Mouse (Mus musculus): ENCODE results near the gene Arfgef3. TPM values are rescaled to one million over a fixed set of nuclear protein-coding genes. Genes with fewer than 3 reads are reported as not detected.

The Arfgef3 gene
- total and polyA plus RNA-seq, 3 experiments: 0.28 to 11.0 (median 0.50) TPM

DNA sequence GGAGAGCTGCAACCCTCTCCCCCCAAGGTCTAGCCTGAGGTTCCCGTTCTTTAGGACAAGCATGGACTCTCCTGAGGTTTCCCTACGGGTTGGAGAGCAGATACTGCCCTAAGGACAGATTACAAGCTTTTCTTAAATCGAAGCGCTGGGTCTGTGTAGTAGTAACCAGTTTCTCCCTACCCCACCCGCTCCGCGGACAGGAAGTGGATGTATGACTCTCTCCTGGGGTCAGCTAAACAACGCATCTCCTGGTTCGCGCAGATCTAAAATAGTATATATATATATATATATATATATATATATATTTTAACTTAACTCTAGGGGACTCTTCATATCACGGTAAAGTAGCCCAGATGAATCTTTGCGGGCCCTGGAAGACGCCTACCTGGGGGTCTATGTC lies 198.4 kb downstream of the Arfgef3 start:
- no peak overlapping the region for H3K27ac ChIP-seq (ENCODE audit: insufficient read depth, low read depth)
- H3K36me3 ChIP-seq (replicated peaks in 1 of 2; ENCODE audit: control insufficient read depth in 1 of 2, insufficient read depth in 1 of 2, low read length in 1 of 2): no peaks in the 10 kb centered on the region
- dilution Hi-C loops (cut with MboI; ENCODE audit: extremely low pct_ligation_motif_present, extremely low pct_unique_long_range_greater_than_20kb, low sequenced_read_pairs): no loop called here
- peaks cover 0 to 4% of the 10 kb centered on the region in 2 experiments; a peak in 1 of 4 replicates for H3K4me1 ChIP-seq (ENCODE audit: control insufficient read depth in 1 of 2, insufficient read depth in 2 of 2)
- in situ Hi-C loops (cut with MboI; ENCODE audit: low pct_ligation_motif_present, low pct_unique_long_range_greater_than_20kb, low sequenced_read_pairs): no loop called here
- no peak for DNase-seq (ENCODE audit: extremely low read depth)
- no peak overlapping the region for H3K4me3 ChIP-seq (replicated peaks in 1 of 3; ENCODE audit: low read depth in 2 of 3, low read length in 2 of 3, poor library complexity in 1 of 3)
- H3K9me3 ChIP-seq (replicated peaks; ENCODE audit: low read length): no peaks in the 10 kb centered on the region
- H3K9ac ChIP-seq (ENCODE audit: insufficient read depth, low read depth): no peak overlapping the region
- TF ChIP-seq EP300 (IDR thresholded peaks at IDR 0.05; ENCODE audit: low read length) (no peak), CHD1 (IDR thresholded peaks at IDR 0.05; ENCODE audit: low read depth, low read length) (no peak), JUND (conservative IDR thresholded peaks at IDR 0.05; ENCODE audit: low read depth, low read length) (no peak), NELFE (IDR thresholded peaks at IDR 0.05; ENCODE audit: low read depth, low read length) (no peak), SIN3A (IDR thresholded peaks at IDR 0.05; ENCODE audit: low read length) (no peak)
- no peak overlapping the region for H3K4me2 ChIP-seq (ENCODE audit: insufficient read depth, low read depth, poor library complexity, severe bottlenecking)
- no peaks in the 10 kb centered on the region for H3K27me3 ChIP-seq (replicated peaks)
- H3K79me2 ChIP-seq (replicated peaks; ENCODE audit: control insufficient read depth, extremely low read depth, insufficient read depth, poor library complexity, severe bottlenecking): no peaks in the 10 kb centered on the region

DNA sequence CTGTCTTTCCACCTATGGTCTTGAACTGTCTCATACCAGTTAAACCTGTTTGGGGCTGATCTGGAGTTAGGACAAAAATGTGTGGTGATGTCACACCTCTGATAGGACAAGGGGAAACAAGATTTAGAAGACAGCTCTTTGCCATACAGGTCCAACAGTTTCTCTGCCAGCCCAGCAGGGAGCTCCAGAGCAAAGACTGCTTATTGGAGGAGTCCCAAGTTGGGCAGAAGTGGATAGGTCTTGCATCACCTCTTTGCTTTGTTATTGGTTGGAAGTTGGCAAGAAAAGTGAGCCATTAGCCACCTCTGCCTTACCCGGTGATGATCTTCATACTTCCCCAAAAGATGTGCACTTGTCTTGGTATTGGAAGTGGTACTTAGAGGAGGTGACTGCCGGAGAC lies 206.9 kb downstream of the Arfgef3 start:
- Histone ChIP-seq H3K9ac (ENCODE audit: insufficient read depth, low read depth) (no peak overlapping the region), H3K36me3 (replicated peaks in 1 of 2; ENCODE audit: control insufficient read depth in 1 of 2, insufficient read depth in 1 of 2, low read length in 1 of 2) (no peaks in the 10 kb centered on the region), H3K27me3 (replicated peaks) (no peaks in the 10 kb centered on the region), H3K4me2 (ENCODE audit: insufficient read depth, low read depth, poor library complexity, severe bottlenecking) (no peak overlapping the region), H3K9me3 (replicated peaks; ENCODE audit: low read length) (no peaks in the 10 kb centered on the region), H3K4me1 (ENCODE audit: control insufficient read depth in 1 of 2, insufficient read depth in 2 of 2) (no peaks in the 10 kb centered on the region), H3K4me3 (replicated peaks in 1 of 3; ENCODE audit: low read depth in 2 of 3, low read length in 2 of 3, poor library complexity in 1 of 3) (no peak overlapping the region), H3K27ac (ENCODE audit: insufficient read depth, low read depth) (no peak overlapping the region), H3K79me2 (replicated peaks; ENCODE audit: control insufficient read depth, extremely low read depth, insufficient read depth, poor library complexity, severe bottlenecking) (no peaks in the 10 kb centered on the region)
- in situ Hi-C loops (cut with MboI; ENCODE audit: low pct_ligation_motif_present, low pct_unique_long_range_greater_than_20kb, low sequenced_read_pairs): loop anchor here (10.0 kb wide), 1 partner anchor 292 kb away; no protein-coding TSS in a partner anchor
- DNase-seq (ENCODE audit: extremely low read depth): no peak
- dilution Hi-C loops (cut with MboI; ENCODE audit: extremely low pct_ligation_motif_present, extremely low pct_unique_long_range_greater_than_20kb, low sequenced_read_pairs): no loop called here
- no peak for TF ChIP-seq BHLHE40 (IDR thresholded peaks at IDR 0.05; ENCODE audit: low read depth, low read length)
- no peak for TF ChIP-seq JUND (conservative IDR thresholded peaks at IDR 0.05; ENCODE audit: low read depth, low read length)
- no peak for TF ChIP-seq CTCF (conservative IDR thresholded peaks at IDR 0.05 in 1 of 2, IDR thresholded peaks at IDR 0.05 in 1 of 2; ENCODE audit: low read depth in 2 of 2, low read length in 2 of 2)
- no peak for TF ChIP-seq ZC3H11A (IDR thresholded peaks at IDR 0.05; ENCODE audit: low read depth, low read length)
- TF ChIP-seq NRF1 (IDR thresholded peaks at IDR 0.05; ENCODE audit: low read depth, low read length): no peak
- TF ChIP-seq SMC3 (IDR thresholded peaks at IDR 0.05; ENCODE audit: low read depth, low read length): no peak
- no peak for TF ChIP-seq CHD1 (IDR thresholded peaks at IDR 0.05; ENCODE audit: low read depth, low read length)
- TF ChIP-seq RCOR1 (conservative IDR thresholded peaks at IDR 0.05; ENCODE audit: low read depth, low read length): no peak
- no peak for TF ChIP-seq MEF2A (IDR thresholded peaks at IDR 0.05; ENCODE audit: borderline replicate concordance, low read depth, low read length)
- TF ChIP-seq HCFC1 (IDR thresholded peaks at IDR 0.05; ENCODE audit: low read depth, low read length): no peak
- no peak for TF ChIP-seq GABPA (IDR thresholded peaks at IDR 0.05; ENCODE audit: insufficient replicate concordance, low read depth, low read length)
- no peak for TF ChIP-seq SIN3A (IDR thresholded peaks at IDR 0.05; ENCODE audit: low read length)
- no peak for TF ChIP-seq MAFK (IDR thresholded peaks at IDR 0.05; ENCODE audit: insufficient replicate concordance, low read length)
- no peak for TF ChIP-seq USF2 (conservative IDR thresholded peaks at IDR 0.05; ENCODE audit: low read depth, low read length)
- no peak for TF ChIP-seq ZKSCAN1 (IDR thresholded peaks at IDR 0.05; ENCODE audit: borderline replicate concordance, low read depth, low read length)
- TF ChIP-seq PAX5 (IDR thresholded peaks at IDR 0.05; ENCODE audit: low read length): no peak
- TF ChIP-seq TCF12 (IDR thresholded peaks at IDR 0.05; ENCODE audit: low read depth, low read length): no peak
- no peak for TF ChIP-seq ETS1 (conservative IDR thresholded peaks at IDR 0.05; ENCODE audit: low read depth, low read length)
- no peak for TF ChIP-seq KAT2A (IDR thresholded peaks at IDR 0.05; ENCODE audit: insufficient replicate concordance, low read length)

All from CH12.LX (cell line).